Mouse (Mus musculus): ENCODE results near the gene Crip3. TPM values are rescaled to one million over a fixed set of nuclear protein-coding genes. Genes with fewer than 3 reads are reported as not detected.
A peak's percentile ranks its signal among the peaks of the same experiment; 100 is the strongest.

Gene Crip3
- polyA plus RNA-seq, 1 experiment from 2014 or later = 0.97 TPM

DNA sequence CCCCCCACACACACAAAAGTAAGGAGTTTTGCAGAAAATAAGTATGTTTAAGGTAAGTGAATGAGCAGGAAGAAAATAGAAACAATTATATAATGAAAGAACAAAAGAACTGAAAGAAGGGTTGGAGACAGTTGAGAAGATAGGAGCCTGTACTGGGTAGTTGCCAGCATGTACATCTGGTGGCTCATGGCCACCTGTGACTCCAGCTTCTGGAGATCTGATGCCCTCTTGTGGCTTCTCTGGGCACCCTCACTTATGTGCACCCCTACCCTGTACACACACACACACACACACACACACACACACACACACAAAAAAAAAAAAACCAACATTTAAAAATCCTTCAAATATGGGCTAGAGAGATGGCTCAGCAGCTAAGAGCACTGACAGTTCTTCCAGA, 9.0 kb upstream of the Crip3 start:
- no peak overlapping the region for H3K4me3 ChIP-seq (ENCODE audit: low read depth, low read length)
- H3K4me1 ChIP-seq (ENCODE audit: control insufficient read depth, insufficient read depth, low read length) = no peaks in the 10 kb centered on the region
- H3K36me3 ChIP-seq (ENCODE audit: control insufficient read depth, insufficient read depth, low read length) = no peaks in the 10 kb centered on the region
- no peaks in the 10 kb centered on the region for H3K9me3 ChIP-seq (replicated peaks; ENCODE audit: control insufficient read depth, low read length)
- H3K9ac ChIP-seq (ENCODE audit: low read depth, low read length) = no peak overlapping the region
- H3K27ac ChIP-seq (ENCODE audit: low read depth, low read length) = no peak overlapping the region
- no peaks in the 10 kb centered on the region for H3K27me3 ChIP-seq (ENCODE audit: control insufficient read depth, insufficient read depth, low read length)
- no peak for ATAC-seq (replicated peaks; ENCODE audit: insufficient number of reproducible peaks, low FRiP score, low TSS enrichment)
- no peak overlapping the region for H3K4me2 ChIP-seq

DNA sequence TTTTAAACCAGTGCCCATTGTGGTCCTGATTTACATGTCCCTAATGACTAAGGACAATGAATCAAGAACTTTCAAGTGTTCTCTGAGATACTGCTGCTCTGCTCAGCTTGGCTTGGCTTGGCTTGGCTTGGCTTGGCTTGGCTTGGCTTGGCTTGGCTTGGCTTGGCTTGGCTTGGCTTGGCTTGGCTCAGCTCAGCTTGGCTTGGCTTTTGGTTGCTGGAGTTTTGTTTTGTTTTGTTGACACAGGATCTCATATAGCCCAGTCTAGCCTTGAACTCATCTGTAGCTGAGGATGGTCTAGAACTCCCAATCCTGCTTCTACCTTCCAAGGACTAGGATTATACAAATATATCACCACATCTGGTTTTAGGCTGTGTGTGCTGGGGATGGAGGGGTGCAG, 2.2 kb upstream of the Crip3 start:
- Histone ChIP-seq H3K36me3 (ENCODE audit: control insufficient read depth, insufficient read depth, low read length) (no peaks in the 10 kb centered on the region), H3K4me2 (no peak overlapping the region), H3K27me3 (ENCODE audit: control insufficient read depth, insufficient read depth, low read length) (peaks cover 6% of the 10 kb centered on the region; the same call in 1 of the 2 replicates), H3K27ac (ENCODE audit: low read depth, low read length) (no peak overlapping the region), H3K4me3 (ENCODE audit: low read depth, low read length) (no peak overlapping the region), H3K9ac (ENCODE audit: low read depth, low read length) (no peak overlapping the region), H3K4me1 (ENCODE audit: control insufficient read depth, insufficient read depth, low read length) (peaks cover 4% of the 10 kb centered on the region; the same call in 1 of the 2 replicates), H3K9me3 (replicated peaks; ENCODE audit: control insufficient read depth, low read length) (no peaks in the 10 kb centered on the region)
- no peak for ATAC-seq (replicated peaks; ENCODE audit: insufficient number of reproducible peaks, low FRiP score, low TSS enrichment)

DNA sequence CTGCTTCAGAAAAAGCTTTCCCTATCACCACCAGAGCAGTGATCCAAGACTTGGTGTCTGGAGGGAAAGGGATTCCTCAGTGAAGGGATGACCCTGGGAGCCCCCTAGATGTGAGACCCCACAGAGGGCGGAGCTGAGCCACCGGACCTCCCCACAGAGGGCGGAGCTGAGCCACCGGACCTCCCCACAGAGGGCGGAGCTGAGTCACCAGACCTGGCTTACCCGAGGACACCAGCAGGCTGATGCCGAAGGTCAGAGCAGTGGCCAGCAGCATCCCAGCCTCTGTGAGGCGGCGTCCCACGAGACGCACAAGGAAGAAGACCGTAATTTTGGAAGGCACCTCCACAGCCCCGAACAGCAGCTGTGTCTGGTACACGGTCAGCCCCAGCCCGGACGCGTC, 4.9 kb downstream of the Crip3 start:
- H3K4me2 ChIP-seq = peak overlapping the region; percentile 59
- WGBS (ENCODE audit: insufficient replicate concordance) = 4% methylated on average over 17 of the region's 17 CpGs
- H3K27me3 ChIP-seq (ENCODE audit: control insufficient read depth, insufficient read depth, low read length) = peaks cover 32% of the 10 kb centered on the region
- no peaks in the 10 kb centered on the region for H3K36me3 ChIP-seq (ENCODE audit: control insufficient read depth, insufficient read depth, low read length)
- no peak overlapping the region for H3K27ac ChIP-seq (ENCODE audit: low read depth, low read length)
- peaks cover 13% of the 10 kb centered on the region for H3K4me1 ChIP-seq (ENCODE audit: control insufficient read depth, insufficient read depth, low read length)
- H3K4me3 ChIP-seq (ENCODE audit: low read depth, low read length) = peak overlapping the region; percentile 18
- ATAC-seq (replicated peaks; ENCODE audit: insufficient number of reproducible peaks, low FRiP score, low TSS enrichment) = 0 out of 2 replicates have a peak, but pooled peaks have one; percentile 31
- H3K9ac ChIP-seq (ENCODE audit: low read depth, low read length) = peak overlapping the region; percentile 63
- no peaks in the 10 kb centered on the region for H3K9me3 ChIP-seq (replicated peaks; ENCODE audit: control insufficient read depth, low read length)

DNA sequence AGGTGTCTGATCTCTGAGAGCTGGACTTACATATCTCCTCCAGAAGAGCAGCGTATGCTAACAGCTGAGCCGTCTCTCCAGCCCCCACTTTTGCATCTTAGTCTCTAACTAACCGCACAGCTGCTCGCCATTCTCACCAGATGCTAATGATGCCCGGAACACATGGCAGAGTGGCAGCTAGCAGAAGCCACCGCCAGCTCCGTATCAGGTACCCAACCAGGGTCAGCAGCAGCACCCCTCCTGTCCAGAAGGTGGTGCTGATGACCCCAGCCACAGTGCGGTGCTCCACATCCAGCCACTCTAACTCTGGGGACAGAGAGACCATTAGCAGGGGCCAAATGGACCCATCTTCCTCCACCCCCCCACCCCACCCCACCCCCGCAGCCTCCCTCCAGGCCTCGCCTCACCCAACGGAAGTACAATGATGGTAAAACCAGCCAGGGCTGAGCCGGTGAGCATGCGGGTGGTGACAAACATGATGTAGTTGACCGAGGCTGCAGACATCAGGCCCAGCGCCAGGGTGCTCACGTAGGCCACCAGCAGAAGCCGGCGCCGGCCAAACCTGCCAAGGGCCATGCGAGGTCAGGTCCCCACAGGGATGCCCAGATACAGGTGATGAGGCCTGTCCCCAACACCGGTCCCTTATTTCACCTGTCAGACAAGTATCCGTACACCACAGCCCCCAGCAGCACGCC, 8.1 kb downstream of the Crip3 start:
- Histone ChIP-seq H3K4me3 (ENCODE audit: low read depth, low read length) (no peak overlapping the region), H3K9me3 (replicated peaks; ENCODE audit: control insufficient read depth, low read length) (no peaks in the 10 kb centered on the region), H3K4me1 (ENCODE audit: control insufficient read depth, insufficient read depth, low read length) (peaks cover 7% of the 10 kb centered on the region; the same call in 1 of the 2 replicates), H3K27ac (ENCODE audit: low read depth, low read length) (no peak overlapping the region), H3K27me3 (ENCODE audit: control insufficient read depth, insufficient read depth, low read length) (peaks cover 37% of the 10 kb centered on the region), H3K9ac (ENCODE audit: low read depth, low read length) (no peak overlapping the region), H3K4me2 (no peak overlapping the region; the same call in 1 of the 2 replicates), H3K36me3 (ENCODE audit: control insufficient read depth, insufficient read depth, low read length) (no peaks in the 10 kb centered on the region)
- whole genome bisulfite sequencing (ENCODE audit: insufficient replicate concordance) = 20% methylated on average over 23 of the region's 23 CpGs
- no peak for ATAC-seq (replicated peaks; ENCODE audit: insufficient number of reproducible peaks, low FRiP score, low TSS enrichment)

DNA sequence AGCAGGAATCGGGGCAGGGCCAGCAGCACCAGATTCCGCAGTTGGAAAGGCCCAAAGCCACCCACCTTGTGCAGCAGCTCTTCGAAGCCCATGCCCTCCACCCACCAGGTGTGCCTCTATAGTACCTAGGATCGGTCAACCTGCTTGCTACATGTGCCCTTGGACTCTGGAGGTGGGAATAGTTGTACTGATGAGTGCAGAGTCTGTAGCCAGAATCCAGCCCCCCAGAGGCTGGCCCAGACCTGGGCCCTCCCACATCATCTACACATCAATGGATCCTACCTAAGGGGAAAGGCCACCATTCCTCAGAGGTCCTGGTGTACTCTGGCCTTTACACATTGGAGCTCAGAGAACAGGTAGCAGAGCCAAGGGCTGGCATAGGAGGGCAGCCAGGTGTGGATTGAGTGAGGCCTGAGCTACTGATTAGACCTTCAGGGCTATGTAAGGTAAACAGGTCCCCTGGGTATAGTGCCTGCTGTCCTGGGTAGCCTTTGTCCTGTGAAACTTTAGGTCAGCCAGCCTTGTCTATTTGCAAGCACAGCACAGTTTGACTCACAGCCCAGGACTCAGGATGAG, 9.7 kb downstream of the Crip3 start, which contains the start of gene Slc22a7:
Gene Slc22a7, minus strand, starts transcription at position 160 of the 576 bp plus-strand sequence.
- 74% methylated on average over 4 of the region's 4 CpGs for WGBS (ENCODE audit: insufficient replicate concordance)
- no peak within 1 kb of the TSS for H3K4me3 ChIP-seq (ENCODE audit: low read depth, low read length)
- no peak within 1 kb of the TSS for H3K4me2 ChIP-seq
- H3K27me3 ChIP-seq (ENCODE audit: control insufficient read depth, insufficient read depth, low read length) = peaks cover 52% of the 10 kb centered on the region
- no peak within 1 kb of the TSS for H3K9ac ChIP-seq (ENCODE audit: low read depth, low read length)
- H3K4me1 ChIP-seq (ENCODE audit: control insufficient read depth, insufficient read depth, low read length) = peaks cover 9% of the 10 kb centered on the region
- no peaks in the 10 kb centered on the region for H3K36me3 ChIP-seq (ENCODE audit: control insufficient read depth, insufficient read depth, low read length)
- H3K27ac ChIP-seq (ENCODE audit: low read depth, low read length) = no peak within 1 kb of the TSS
- ATAC-seq (replicated peaks; ENCODE audit: insufficient number of reproducible peaks, low FRiP score, low TSS enrichment) = no peak
- no peaks in the 10 kb centered on the region for H3K9me3 ChIP-seq (replicated peaks; ENCODE audit: control insufficient read depth, low read length)

DNA sequence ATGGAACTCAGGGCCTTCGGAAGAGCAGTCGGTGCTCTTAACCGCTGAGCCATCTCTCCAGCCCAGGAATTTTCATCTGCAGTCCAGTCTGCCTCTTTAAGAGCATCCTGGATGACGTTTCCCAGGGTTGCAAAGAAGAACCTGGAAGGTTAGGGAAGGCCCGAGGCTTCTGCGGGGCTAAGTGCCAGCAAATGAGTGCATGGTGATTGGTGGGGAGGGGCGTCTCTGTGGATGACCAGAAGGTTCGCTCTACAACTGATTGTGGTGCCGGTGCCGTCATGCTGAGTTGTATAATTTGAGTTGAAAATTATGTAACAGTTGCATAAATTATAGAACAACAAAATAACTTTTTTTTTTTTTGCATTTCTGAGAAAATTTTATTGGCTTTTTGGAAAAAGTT, 10.4 kb downstream of the Crip3 start:
- WGBS (ENCODE audit: insufficient replicate concordance) = 87% methylated on average over 10 of the region's 10 CpGs
- H3K27me3 ChIP-seq (ENCODE audit: control insufficient read depth, insufficient read depth, low read length) = peaks cover 57% of the 10 kb centered on the region

DNA sequence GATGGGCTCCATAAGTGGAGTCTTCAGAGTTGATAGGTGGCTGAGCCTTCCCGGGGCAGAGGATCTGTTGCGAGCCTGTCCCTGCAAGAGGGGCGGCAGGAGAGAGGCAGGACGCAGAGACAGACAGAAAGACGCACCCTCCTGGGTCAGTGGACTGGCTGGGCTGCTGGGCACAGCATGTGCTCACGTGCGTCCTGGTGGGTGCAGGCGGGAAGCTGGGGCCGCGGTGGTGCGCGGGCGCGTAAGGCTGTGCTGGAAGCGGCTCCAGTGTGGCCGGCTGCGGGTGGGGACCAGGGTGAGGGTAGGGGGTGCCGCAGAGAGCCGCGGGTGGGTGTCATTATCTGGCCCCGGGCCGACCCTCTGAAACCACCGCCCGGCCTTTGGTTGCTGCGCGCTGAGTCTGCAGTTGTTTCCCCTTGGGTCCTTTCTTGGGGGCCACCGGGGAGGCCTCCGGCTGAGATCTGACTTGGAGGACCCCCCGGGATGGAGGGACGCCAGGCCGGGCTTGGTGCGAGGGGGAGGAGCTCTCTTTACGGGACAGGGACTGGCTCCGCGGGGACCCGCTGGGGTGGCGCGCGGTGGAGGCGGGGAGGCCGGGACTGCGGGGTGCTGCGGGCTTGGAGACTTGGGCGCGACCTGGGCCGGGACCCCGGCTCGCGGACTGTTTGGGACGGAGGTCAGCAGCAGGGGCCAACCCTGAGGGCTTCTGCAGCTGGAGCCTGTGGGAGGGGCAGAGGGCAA, 16.3 kb downstream of the Crip3 start:
- Histone ChIP-seq H3K9ac (ENCODE audit: low read depth, low read length) (peak overlapping the region; percentile 56; the same call in 1 of the 2 replicates), H3K27ac (ENCODE audit: low read depth, low read length) (no peak overlapping the region)
- no peak for ATAC-seq (replicated peaks; ENCODE audit: insufficient number of reproducible peaks, low FRiP score, low TSS enrichment)

More for the DNA sequence above, 10.4 kb downstream of the Crip3 start:
- H3K4me1 ChIP-seq (ENCODE audit: control insufficient read depth, insufficient read depth, low read length) = peaks cover 6% of the 10 kb centered on the region
- no peak overlapping the region for H3K27ac ChIP-seq (ENCODE audit: low read depth, low read length)
- H3K9ac ChIP-seq (ENCODE audit: low read depth, low read length) = no peak overlapping the region
- H3K4me3 ChIP-seq (ENCODE audit: low read depth, low read length) = no peak overlapping the region
- H3K9me3 ChIP-seq (replicated peaks; ENCODE audit: control insufficient read depth, low read length) = no peaks in the 10 kb centered on the region
- no peak overlapping the region for H3K4me2 ChIP-seq
- H3K36me3 ChIP-seq (ENCODE audit: control insufficient read depth, insufficient read depth, low read length) = no peaks in the 10 kb centered on the region
- ATAC-seq (replicated peaks; ENCODE audit: insufficient number of reproducible peaks, low FRiP score, low TSS enrichment) = no peak

DNA sequence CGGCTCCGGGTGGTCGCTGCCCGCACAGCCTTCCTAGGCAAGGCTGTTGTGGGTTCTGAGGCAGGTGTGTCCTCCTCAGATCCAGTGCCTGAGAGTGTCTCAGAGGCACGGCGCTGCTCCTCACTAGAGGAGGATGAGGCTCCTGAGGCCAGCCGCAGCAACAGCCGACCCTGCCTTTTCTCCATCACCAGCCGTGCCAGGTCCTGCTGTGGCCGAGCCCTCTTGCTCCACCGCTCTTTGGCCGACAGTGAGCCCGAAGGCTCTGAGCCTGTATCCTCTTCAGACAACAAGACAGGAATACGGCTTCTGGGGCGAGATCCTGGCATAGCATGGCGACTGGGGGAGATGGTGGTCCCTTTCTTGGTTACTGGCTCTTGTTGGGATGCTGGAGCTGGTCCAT, 17.5 kb downstream of the Crip3 start:
- H3K4me1 ChIP-seq (ENCODE audit: control insufficient read depth, insufficient read depth, low read length) = peaks cover 11% of the 10 kb centered on the region
- no peak for ATAC-seq (replicated peaks; ENCODE audit: insufficient number of reproducible peaks, low FRiP score, low TSS enrichment)
- WGBS (ENCODE audit: insufficient replicate concordance) = 87% methylated on average over 16 of the region's 16 CpGs

More for the DNA sequence above, 16.3 kb downstream of the Crip3 start:
- Histone ChIP-seq H3K27me3 (ENCODE audit: control insufficient read depth, insufficient read depth, low read length) (peaks cover 67% of the 10 kb centered on the region), H3K36me3 (ENCODE audit: control insufficient read depth, insufficient read depth, low read length) (no peaks in the 10 kb centered on the region), H3K4me3 (ENCODE audit: low read depth, low read length) (peak overlapping the region; percentile 38), H3K9me3 (replicated peaks; ENCODE audit: control insufficient read depth, low read length) (no peaks in the 10 kb centered on the region), H3K4me2 (peak overlapping the region; percentile 79), H3K4me1 (ENCODE audit: control insufficient read depth, insufficient read depth, low read length) (peaks cover 11% of the 10 kb centered on the region)
- WGBS (ENCODE audit: insufficient replicate concordance) = 1% methylated on average over 46 of the region's 50 CpGs

More for the DNA sequence above, 17.5 kb downstream of the Crip3 start:
- Histone ChIP-seq H3K27me3 (ENCODE audit: control insufficient read depth, insufficient read depth, low read length) (peaks cover 62% of the 10 kb centered on the region), H3K4me2 (no peak overlapping the region), H3K36me3 (ENCODE audit: control insufficient read depth, insufficient read depth, low read length) (no peaks in the 10 kb centered on the region), H3K9me3 (replicated peaks; ENCODE audit: control insufficient read depth, low read length) (no peaks in the 10 kb centered on the region), H3K27ac (ENCODE audit: low read depth, low read length) (no peak overlapping the region), H3K4me3 (ENCODE audit: low read depth, low read length) (no peak overlapping the region), H3K9ac (ENCODE audit: low read depth, low read length) (no peak overlapping the region)

Measured in heart, embryonic 11.5 days (tissue).